Mouse (Mus musculus) lung, postnatal 14 days (tissue): ENCODE measurements around the gene Atoh8.

Experiments used
- DNase-seq: peaks from one replicate; pipeline ENCODE4 v3.0.0; 2021

Atoh8 gene

DNA sequence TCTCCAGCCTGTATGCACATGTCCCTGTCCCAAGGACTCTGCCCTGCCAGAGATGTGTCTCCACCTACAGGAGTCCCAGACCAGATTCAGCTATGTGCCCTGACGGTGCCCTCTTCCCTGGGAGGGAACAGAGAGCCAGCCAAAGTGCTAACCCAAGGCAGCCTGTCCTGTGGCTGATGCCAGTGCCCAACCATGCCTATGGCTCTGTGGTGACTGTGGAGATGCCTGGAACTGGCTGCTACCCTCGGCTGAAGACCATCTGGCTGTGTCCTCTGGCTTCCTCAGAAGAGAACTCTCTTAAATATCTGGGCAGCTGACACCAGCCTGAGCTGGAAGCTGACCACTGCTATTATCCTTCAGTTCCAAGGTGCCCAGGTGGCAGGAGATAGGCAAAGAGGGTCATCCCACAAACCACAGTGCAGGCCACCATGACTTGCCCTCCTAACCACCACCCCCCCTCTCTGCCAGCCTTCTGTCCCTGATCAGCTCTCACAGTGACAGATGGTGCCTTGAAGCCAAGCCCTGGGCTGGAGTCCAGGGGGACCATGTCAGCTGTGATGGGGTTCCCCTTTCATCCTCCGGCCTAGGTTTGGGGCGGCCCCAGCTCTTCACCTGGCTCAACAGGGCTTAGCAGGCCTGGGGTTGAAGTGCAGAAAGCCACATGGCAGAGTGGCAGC lies 18.7 kb upstream of the Atoh8 start:
- DNase-seq: no peak

DNA sequence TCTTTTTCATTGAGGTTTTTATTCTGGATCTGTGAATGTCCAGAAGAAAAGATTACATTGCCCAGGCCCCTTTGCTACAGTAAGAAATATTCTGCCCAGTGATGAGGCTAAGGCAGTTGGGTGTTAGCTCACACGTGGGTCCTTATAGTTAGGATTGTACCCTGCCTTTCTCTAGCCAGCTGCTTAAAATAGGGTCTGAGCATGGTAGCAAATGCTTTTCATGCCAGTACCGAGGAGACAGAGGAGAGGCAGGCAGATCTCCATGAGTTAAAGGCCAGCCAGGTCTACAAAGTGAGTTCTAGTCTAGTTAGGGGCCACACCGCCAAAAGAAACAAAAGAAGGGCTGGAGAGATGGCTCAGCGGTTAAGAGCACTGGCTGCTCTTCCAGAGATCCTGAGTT lies 17.8 kb upstream of the Atoh8 start:
- no peak for DNase-seq

DNA sequence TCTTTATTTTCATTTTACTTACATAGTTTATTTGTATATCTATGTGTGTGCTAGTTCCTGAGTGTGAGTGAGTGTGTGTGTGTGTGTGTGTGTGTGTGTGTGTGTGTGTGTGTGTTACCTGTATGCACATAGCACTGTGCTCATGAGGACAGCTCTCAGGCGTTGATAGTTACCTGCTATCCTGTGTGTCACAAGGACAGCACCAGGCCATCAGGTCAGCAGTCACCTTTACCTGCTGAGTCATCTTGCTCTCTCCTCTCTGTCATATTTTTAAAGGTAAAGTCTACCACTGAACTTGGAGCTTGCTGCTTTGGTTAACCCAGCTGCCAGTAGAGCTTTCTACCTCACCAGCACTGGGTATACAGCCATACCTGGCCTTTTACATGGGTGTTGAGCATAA lies 17.1 kb upstream of the Atoh8 start:
- no peak for DNase-seq

DNA sequence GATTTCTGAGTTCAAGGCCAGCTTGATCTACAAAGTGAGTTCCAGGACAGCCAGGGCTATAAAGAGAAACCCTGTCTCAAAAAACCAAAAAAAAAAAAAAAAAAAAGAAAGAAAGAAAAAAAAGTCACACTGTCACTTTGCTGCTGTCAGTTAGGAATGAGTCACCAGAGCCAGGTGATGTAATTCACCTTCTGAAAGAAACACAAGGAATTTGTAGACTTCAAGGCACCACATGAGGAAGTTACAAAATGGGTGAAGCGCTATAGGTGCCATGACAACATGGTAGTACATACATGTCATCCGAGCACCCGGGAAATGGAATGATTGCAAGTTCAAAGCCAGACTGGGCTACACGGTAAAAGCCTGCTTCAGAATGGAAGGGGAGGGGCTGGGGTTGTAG lies 14.6 kb upstream of the Atoh8 start:
- DNase-seq: no peak

DNA sequence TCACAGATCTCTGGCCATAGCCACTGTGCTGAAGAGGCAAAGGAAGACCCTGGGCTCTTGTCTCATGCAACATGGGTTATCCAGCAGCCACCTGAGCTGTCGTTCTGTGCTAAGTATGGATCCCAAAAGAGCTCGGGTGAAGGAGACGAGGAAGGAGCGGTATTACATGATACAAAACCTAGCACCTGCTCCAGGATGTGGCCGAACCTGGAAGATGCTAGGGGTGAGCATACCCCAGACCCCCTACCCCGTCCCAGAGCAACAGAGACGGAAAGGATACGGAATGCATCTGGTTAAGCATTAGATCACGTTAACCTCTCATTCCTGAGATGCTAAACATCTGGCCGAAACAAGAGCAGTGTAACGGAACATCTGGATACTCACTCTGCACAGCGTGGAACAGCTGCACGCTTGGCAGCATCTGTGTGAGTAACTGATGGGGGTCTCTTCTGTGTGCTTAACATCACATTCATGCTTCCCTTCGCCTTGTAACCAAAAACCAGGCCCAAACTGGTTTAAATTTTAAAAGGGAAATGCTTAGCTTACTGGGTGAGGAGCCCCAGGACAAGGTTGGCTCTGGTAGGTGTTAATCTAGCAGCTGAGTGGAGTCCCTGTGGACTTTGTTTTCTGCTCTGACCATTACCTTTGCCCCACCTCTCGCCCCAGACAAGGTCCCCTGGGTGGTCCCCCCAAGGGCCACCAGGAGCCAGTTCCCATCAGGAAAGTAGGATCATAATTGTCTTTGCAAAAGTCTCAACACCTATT lies 13.0 kb upstream of the Atoh8 start:
- DNase-seq: no peak

DNA sequence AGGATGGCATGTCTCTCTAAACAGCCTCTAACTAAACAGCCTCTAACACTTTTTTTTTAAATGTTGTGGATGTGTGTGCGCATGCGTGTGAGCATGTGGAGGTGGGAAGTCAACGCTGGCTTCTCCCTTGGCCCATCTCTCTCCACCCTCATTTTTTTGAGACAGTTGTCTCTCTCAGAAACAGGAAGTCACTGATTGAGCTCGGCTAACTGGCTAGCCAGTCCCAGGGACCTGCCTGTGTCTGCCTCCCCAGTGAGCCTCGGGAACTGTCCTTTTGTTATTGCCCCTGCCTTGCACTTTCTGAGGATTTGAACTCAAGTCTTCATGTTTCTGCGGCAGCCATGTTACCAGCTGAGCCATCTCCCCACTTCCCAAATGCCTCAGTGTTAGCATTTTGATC lies 10.9 kb upstream of the Atoh8 start:
- DNase-seq: no peak

DNA sequence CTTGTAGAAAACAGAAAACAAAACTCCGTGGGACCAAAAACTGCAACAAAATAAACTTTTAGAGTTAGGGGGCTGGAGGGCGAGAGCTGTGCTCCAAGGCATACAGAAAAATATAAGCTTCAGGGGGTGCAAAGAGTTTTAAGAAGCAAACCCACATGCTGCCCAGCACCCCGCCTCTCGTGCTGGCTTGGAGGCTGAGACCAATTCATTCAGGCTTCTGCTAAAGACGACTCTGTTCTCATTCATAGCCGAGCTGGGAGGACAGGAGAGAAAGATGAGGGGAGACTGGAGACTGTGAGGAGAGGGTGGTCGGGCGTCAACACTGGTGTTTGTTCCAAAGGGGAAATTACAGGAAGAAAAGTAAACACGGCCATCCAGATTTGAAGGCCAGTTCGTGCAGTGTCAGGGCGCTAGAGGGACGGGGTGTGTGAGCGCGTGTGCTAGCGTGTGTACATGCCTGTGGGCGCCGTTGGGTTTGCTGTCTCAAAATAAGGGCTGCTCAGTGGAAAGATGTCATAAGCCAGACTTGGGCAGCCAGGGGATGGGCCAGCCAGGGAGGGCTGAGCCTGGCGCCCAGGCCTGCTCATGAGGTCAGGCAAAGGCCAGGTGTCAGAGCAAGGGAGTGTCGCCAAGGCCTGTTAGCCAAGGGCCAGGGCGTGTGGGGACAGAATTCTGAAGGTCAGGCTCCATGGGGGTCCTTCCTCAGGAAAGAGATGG lies 9.3 kb upstream of the Atoh8 start:
- peak; percentile 45 for DNase-seq

DNA sequence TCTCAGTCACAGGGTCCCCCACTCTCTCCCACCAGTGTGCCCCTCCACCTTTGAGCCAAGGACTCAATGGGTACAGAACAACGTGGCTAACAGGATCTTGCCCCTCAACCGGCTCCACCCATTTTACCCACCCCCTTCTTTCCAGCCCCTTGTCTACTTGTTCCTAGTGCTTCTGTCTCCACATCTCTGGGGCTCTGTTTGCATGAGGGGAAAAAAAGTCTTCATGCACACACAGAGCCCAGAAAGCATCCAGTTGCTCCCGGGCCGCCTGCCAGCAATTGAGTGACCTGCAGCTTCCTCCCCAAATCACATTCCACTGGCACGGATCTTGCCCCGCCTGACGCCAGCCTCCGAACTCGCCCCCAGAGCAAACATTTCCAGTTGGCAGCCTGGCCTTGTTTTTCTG lies 8.8 kb upstream of the Atoh8 start:
- DNase-seq: peak; percentile 96

DNA sequence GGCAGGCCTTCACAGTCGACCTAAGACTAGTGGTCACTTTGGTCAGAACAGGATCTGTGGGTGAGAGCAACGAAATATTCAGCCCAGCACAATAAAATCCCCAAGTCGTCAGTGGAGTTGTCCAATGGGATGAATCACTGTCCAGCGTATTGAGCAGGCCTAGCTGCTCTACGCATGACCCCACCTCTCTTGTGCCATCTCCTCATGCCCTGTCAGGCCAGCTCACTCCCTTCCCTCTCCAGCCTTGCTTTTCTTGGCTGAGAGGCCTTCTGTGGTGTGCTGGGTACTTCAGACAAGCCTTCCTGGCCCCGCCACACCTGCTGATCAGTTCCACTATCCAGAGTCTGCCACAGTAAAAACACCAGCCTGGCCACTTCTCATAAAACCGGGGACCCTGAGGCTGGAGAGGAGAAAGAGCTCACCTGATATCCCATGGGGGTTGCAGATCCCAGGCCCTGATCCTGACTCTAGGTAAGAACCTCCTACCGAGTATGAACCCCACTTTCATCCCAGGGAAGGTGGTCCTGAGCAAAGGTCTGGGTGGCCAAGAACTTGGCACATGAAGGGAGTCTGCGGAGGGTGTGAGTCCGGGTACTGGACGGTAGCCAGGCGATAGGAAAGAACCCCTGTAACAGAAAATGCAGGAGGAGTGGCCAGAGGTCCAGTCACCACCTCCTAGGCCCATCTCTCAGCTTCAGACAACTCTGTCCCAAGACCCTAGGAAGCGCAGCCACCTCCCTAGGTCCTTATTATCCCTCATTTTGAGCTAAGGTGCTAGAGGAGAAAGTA lies 7.3 kb upstream of the Atoh8 start:
- DNase-seq: no peak

DNA sequence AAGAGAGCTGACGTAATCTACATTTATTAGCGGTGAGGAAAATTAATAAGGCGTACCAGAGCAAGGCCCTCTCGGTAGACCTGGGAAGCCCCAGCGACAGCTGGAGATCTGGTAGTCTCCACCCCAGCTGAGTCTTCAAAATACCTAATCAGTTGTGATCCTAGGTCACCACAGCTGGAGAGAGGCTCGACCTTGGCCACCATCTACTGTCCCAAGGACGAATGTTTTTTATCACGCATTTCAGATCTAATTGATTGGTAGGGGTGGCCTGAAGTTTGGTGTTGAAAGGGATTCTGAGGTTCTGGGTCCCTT lies 6.4 kb upstream of the Atoh8 start:
- DNase-seq: no peak

DNA sequence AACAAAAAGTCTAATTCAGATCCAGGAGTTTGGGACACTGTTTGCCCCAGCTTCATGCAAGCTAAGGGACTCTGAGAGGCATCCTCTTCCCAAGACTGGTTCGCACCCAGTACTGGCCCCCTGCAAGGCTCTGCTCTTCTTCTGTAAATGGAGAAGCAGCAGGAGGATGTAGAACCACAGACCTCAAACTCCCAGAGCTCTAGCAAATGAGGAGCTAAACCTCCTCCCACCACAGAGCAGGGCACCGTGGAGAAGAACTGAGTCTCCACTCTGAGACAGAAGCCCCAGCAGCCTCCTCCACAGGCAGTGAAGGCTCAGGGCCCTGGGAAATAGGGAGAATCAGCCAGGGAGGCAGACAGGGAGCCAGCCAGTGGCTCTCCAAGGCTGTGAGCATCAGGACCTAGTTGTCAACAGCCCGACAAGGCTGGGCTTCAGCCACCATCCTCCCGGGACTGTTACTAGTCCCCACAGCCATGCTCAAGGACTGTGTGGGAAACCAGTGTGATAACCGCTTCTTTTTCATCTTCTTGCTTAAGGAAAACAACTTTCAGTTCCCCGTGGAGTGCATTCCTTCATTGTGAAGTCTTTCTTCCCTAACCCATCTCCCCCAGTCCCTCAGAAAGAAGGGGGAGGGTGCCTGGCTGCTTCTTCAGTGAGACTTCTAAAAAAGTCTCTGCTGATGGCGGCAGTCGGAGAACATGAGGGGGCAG lies 5.9 kb upstream of the Atoh8 start:
- DNase-seq: no peak

DNA sequence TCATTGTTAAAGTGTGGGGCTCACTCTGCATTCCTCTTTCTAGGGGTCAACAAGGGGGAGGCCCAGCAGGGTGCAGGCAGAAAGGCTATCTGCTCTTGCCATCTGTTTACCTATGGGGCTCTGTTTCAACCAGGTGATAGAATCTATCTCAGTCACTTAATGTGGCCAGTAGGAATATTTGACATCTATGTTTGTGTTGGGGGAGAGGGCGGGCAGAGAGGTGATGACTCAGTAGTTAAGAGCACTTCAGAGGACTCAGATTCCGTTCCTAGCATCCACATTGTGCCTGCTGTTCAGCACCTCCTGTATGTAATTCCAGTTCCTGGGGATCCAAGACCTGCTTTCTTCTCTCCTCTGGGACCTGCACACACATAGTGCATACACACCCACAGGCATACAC lies 4.7 kb upstream of the Atoh8 start:
- DNase-seq: no peak

DNA sequence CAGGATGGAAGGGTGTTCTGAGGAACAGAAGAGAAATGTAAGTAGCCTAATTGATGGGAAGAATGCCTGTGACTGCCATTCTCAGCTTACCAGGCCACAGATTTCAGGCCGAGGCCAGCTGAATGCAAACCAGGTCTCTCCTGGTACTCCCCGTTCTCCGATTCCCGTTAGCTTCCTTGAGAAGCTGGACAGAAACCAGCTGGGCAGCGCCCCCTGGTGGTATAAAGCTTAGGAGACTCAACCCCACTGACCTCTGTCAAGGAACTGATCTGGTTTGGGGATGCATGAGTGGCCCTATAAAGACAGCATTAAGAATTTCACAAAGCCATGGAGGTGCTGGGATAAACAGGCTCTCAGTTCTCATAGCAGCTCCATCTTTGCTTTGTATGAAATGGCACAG lies 1.7 kb upstream of the Atoh8 start:
- DNase-seq: peak; percentile 95

DNA sequence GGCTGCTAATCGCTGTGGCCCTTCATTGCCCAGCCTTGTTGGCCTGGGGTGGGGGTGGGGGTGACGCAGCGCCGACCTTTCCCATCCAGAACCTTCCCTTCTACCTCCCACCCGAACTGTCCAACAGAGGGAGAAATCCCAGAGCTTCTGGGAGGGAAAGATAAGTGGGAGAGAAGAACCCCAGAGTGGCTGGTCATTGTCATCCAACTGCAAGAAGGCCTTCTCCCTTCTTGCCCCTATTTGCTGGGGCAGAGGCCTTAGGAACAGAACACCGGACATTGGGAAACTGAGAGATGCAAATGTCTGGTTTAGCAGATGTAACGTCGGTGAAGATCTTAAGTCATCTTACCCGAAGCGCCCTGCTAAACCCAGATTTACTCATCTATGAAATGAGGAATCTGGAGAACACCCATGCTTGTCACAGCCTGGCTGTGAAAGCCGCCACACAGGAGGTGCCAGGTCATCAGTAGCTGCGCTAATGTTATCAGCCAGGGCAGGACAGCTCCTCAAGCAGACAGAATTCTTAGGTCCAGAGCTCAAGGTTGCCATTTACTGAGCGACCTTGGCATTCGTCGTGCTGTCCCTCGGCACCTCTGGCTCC lies 530 bp upstream of the Atoh8 start:
- no peak for DNase-seq

DNA sequence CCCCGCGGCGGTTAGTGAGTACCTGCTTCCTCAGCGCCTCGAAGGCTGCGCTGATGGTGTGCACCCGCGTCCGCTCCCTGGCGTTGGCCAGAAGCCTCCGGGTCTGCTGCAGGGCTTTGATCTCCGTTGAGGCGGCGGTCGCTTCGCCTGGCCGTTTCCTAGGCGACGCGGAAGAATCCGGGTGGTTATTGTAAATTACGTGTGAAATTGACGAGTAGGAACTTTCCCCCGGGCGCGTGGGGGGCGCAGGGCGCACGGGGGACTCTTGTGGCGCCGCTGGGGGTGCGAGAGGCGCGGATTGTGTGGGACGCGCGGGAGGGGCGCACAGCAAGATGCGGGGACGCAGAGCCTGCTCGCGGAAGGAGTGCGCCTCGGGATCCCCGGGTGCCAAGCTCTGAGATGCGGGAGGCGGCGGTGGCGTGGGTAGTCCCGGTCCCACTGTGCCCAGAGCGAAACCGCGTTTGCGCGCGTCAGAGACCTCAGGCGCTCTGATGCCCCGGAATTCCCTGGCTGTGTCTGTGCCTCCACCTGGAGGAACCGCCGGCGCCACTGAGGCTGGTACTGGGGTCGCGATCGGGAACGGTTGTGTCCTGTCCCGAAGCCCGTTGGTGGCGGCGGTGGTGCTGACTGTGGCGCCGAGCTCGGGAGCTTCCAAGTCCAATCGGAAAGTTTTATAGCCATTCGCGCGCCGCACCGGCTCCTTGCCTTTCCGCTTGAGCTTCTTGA lies 842 bp downstream of the Atoh8 start:
- peak; percentile 51 for DNase-seq

DNA sequence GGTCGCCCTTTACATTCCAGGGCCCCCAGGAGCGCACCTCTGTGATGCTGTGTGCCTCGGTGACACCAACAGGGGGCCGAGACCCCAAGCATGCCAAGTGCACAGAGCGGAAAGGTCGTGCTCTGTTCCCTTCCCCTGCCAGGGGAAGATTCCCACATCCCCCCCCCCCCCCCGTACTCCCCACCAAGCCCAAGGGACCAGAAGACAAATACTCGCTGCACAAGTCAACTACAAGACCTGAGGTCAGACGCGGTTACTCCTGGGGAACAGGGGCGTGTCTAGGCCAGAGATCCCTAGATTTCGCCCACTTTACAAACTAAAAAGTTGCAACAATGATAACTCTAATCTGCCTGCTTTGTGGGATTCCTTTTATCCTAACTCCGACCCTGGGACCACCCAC lies 1.4 kb downstream of the Atoh8 start:
- no peak for DNase-seq

DNA sequence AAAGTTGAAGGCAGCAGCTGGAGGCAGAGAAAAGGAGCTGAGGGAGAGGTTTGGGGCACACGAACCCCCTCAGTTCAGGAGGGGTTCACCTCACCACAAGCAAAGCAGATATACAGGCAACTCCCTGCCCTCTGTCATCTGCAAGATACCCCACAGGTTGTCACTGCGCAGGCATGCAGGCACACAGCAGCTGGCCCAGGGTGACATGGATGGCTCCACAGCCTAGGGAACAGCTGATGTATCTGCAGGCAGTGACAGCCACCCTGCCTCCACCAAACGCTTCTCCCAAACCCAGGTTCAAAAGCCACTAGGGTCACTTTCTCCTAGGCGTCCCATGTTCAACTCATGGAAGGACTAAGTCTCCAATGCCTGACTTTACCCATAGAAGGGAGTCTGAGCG lies 2.5 kb downstream of the Atoh8 start:
- DNase-seq: no peak

DNA sequence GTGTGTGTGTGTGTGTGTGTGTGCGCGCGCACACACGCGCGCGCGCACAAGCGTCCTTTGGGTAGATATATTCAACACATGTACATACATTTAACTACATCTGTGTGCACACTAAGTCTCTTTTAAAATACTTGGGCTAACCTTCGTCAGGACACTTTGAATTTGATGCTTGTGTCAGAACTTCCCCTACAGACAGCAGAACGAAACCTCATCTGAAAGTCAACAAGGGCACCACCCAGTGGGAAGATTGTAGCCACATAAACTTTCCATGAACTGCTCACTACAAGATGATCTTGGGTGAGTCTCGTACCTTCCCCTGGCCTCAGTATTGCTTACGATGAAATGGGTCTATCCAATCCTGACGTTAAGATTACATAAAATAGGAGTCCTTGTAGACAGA lies 3.0 kb downstream of the Atoh8 start:
- DNase-seq: no peak

DNA sequence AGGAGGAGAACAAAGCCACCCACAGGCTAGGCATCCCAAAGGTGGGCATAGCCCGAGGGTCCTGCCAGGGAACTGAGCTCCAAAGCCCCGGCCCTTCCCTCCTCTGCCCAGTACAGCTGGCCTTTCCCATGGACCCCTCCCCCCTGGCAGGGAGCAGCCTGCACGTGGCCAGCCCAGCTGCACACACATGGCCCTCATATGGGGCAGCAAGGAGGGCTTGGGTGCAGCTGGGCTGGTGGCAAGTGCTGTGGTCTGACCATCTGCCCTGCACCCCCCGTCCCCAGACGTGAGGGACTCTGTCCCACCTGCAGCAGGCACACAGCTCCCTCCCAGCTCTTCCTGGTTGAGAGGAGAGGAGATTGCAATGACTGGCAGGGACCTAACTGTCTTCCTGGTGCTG lies 4.5 kb downstream of the Atoh8 start:
- no peak for DNase-seq

DNA sequence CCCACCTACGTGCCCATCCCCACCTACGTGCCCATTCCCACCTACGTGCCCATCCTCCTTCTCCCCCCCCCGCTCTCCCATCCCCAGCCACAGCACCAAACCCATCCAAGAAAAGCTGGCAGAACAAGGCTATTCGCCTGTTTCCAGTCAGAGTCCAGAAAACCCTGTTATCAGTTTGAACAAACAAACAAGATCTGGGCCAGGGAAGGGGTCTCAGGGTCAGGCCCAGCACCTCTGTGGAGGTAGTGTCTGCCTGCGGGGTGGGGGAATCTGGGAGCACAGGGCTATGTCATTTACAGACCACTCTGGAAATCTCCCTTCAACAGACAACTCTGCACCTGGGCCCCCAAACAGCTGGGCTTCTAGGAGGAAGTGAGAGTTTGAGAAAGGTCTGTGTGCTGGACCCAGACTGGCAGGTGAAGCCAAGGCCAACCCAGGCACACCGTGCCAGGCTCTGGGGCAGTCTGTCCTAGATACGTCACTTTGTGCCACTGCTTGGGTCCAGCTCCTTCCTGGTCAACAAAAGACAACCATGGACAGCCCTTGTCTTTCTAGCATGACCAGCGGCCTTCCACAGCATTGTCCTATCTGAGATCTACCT lies 7.6 kb downstream of the Atoh8 start:
- no peak for DNase-seq

DNA sequence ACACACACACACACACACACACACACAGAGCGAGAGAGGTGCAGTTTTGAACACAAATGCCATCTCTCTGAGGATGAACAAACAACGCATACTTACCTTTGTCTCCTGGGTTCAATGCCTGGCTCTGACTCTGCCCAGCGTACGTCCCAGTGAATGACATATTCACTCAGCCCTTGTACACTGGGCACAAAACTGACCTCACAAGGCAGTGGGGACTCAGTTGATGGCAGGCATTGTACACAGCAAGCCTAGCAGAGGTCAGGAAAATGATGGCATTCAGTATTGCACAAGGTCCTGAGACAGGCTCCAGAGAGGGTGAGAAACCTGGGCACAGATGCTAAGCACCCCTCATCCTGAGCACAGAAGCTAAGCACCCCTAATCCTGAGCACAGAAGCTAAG lies 8.4 kb downstream of the Atoh8 start:
- no peak for DNase-seq
